Mouse (Mus musculus): ENCODE measurements around the gene Mars. TPM values are rescaled to one million over a fixed set of nuclear protein-coding genes. Genes with fewer than 3 reads are reported as not detected.

The Mars gene
- polyA plus RNA-seq, 1 experiment from 2014 or later = 103 TPM

DNA sequence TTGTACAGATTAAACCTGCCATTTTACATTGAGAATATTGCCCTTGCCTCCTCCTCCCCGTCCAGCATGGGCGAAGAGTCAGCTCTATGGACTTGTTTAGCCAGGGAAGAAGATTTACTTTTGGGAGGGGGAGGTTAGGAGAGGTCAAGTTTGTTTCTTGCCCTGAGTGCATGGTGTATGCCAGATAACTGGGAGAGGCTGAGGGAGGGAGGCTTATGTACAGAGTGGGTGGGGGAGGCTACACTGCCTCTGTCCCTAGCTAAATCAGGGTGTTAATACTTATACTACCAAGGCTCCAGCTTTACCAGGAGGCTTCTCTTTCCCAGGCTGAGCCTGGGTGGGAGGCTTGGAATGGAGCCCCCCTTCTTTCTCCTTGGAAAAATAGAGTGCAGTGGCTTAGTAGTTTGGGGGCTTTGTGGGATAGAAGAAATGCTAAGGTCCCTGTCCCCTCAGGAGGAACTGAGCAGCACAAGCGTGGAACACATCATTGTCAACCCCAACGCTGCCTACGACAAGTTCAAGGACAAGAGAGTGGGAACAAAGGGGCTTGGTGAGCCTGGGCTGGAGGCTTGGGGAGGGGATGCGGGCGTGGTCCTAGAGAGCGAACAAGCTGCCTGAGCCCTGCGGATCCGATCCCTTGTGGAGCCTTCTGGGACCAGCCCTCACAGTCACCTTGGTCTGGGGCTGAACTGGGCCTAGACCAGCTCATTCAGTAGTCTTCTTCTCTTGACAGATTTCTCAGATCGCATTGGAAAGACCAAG is 37.1 kb downstream of the Mars start:
- no peaks in the 10 kb centered on the region for H3K9me3 ChIP-seq
- no peak overlapping the region; the same call in 1 of the 2 replicates for H3K27ac ChIP-seq (replicated peaks)
- no peak overlapping the region for H3K4me2 ChIP-seq
- no peak overlapping the region for H3K9ac ChIP-seq
- H3K4me3 ChIP-seq = no peak overlapping the region
- WGBS = 89% methylated on average over 11 of the region's 11 CpGs
- H3K27me3 ChIP-seq = no peaks in the 10 kb centered on the region
- peaks cover 97% of the 10 kb centered on the region for H3K36me3 ChIP-seq
- peaks cover 18% of the 10 kb centered on the region for H3K4me1 ChIP-seq (replicated peaks)
- ATAC-seq (ENCODE audit: low read depth) = no peak

DNA sequence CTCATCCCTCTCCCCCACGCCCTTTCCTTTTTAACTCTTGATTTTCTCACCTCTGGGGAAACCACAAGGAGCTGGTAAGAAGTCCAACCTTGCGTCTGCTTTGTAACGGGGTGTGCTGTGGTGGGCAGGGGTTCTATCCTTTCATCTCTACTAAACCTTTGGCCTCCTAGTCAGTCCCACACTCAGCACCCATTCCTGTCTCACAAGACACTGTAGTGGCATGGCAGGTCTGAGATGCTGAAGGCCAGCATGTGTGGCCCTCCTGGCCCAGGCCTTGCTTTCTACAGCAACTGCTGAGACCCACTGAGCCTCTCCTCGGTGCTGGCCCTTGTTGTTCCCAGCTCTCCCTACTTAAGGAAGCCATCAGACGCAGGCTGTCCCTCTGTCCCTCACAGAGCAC is 39.2 kb downstream of the Mars start:
- H3K9me3 ChIP-seq = no peaks in the 10 kb centered on the region
- peaks cover 89% of the 10 kb centered on the region for H3K36me3 ChIP-seq
- peaks cover 39% of the 10 kb centered on the region for H3K4me1 ChIP-seq (replicated peaks)
- no peak overlapping the region for H3K4me2 ChIP-seq
- no peak overlapping the region for H3K4me3 ChIP-seq
- H3K27ac ChIP-seq (replicated peaks) = no peak overlapping the region
- no peak overlapping the region for H3K9ac ChIP-seq
- 94% methylated on average over 5 of the region's 5 CpGs for WGBS
- ATAC-seq (ENCODE audit: low read depth) = no peak
- H3K27me3 ChIP-seq = no peaks in the 10 kb centered on the region

DNA sequence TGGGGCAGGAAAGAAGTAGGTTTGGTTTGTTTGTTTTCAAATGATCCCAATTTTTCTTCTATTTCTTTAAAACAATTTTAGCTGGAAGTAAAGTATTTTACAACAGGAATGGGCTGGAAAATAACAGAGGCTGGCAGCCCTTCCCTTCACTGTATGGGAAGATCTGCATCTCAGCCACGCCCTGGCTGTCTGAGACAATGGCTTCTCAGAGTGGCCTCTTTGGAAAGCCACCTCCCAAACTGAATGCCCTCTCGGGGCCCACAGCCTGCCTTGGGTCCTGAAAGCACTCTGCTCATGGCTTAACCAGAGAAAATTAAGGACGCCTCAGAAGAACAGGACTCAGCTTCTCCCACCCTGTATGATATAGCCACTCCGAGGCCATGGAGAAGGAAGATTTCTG is 41.7 kb downstream of the Mars start:
- ATAC-seq (ENCODE audit: low read depth) = no peak
- Histone ChIP-seq H3K27ac (replicated peaks) (peak overlapping the region; percentile 52), H3K4me2 (0 out of 2 replicates have a peak overlapping the region, but pooled peaks have one; percentile 11), H3K36me3 (peaks cover 65% of the 10 kb centered on the region), H3K9ac (peak overlapping the region; percentile 27; the same call in 1 of the 2 replicates), H3K4me3 (no peak overlapping the region), H3K4me1 (replicated peaks) (peaks cover 48% of the 10 kb centered on the region), H3K27me3 (no peaks in the 10 kb centered on the region), H3K9me3 (no peaks in the 10 kb centered on the region)
- WGBS = 59% methylated on average over 4 of the region's 4 CpGs

DNA sequence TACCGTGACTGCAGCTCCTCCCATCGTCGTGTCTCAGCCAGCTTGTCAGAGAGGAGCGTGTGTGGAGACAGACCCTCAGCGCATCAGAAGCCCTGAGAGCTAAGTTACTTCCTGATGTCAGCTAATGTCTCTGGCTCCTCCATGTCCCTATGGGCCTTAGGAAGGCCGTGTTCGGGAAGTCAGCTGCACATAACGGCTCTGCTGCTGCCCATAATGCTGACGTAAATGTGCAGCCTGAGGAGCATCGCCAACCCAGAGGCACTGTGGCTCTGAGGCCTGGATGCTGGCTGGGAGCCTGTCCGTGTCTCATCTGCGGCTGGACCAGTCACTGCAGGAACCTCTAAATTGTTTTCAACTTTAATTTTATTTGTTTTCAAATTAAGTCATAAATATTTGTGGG is 42.5 kb downstream of the Mars start:
- peak overlapping the region; percentile 41 for H3K9ac ChIP-seq
- H3K4me2 ChIP-seq = peak overlapping the region; percentile 91
- 49% methylated on average over 12 of the region's 12 CpGs for WGBS

DNA sequence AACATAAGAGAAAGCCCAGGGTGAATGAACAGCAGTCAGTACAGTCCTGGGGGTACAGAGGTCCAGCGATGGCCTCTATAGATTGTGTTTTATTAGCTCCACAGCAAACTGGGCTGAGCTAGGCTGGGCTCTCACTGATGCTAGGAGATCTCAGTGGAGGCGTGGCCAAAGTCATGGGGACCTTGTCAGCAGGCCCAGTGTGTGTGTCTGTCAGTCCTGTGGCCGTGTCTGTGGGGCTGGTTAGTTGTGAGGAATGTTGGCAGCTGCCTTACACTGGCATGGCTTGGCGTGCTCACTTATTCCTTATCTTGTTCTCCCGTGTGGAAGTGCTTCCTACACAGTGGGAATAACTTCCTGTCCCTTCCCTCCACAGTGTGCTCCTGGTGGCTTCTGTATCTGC is 43.2 kb downstream of the Mars start:
- WGBS = 85% methylated on average over 5 of the region's 5 CpGs
- H3K27ac ChIP-seq (replicated peaks) = peak overlapping the region; percentile 71
- H3K27me3 ChIP-seq = peaks cover 4% of the 10 kb centered on the region
- peaks cover 51% of the 10 kb centered on the region for H3K4me1 ChIP-seq (replicated peaks)
- H3K36me3 ChIP-seq = peaks cover 50% of the 10 kb centered on the region
- peak overlapping the region; percentile 41 for H3K9ac ChIP-seq
- H3K9me3 ChIP-seq = no peaks in the 10 kb centered on the region
- ATAC-seq (ENCODE audit: low read depth) = no peak
- peak overlapping the region; percentile 91 for H3K4me2 ChIP-seq
- H3K4me3 ChIP-seq = no peak overlapping the region

More for the DNA sequence above, 42.5 kb downstream of the Mars start:
- H3K9me3 ChIP-seq = no peaks in the 10 kb centered on the region
- H3K27ac ChIP-seq (replicated peaks) = peak overlapping the region; percentile 71
- H3K27me3 ChIP-seq = peaks cover 4% of the 10 kb centered on the region
- no peak for ATAC-seq (ENCODE audit: low read depth)
- H3K4me1 ChIP-seq (replicated peaks) = peaks cover 48% of the 10 kb centered on the region
- H3K36me3 ChIP-seq = peaks cover 56% of the 10 kb centered on the region
- no peak overlapping the region for H3K4me3 ChIP-seq

DNA sequence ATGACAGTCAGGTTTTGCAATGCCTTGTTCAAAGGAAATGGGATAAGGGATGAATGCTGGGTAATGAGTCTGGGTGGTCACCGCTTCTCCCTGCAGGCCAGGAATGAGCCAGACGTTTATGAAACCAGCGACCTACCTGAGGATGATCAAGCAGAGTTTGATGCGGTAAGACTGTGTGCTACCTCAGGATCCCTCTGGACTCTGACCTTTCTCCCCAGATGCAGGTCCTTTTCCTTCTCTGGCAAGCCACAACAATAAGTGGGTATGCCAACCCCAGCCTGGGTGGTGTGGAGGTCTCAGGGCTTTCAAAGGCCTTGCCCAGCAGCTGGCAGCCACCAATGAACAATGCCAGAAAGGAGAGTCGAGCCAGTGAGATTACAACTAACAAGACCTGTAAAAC is 44.3 kb downstream of the Mars start:
- Histone ChIP-seq H3K9ac (peak overlapping the region; percentile 100), H3K4me1 (replicated peaks) (peaks cover 57% of the 10 kb centered on the region), H3K27ac (replicated peaks) (peak overlapping the region; percentile 96), H3K27me3 (peaks cover 4% of the 10 kb centered on the region), H3K4me3 (peak overlapping the region; percentile 99), H3K9me3 (no peaks in the 10 kb centered on the region), H3K4me2 (peak overlapping the region; percentile 91), H3K36me3 (peaks cover 39% of the 10 kb centered on the region)
- ATAC-seq (ENCODE audit: low read depth) = no peak
- WGBS = 76% methylated on average over 5 of the region's 5 CpGs

DNA sequence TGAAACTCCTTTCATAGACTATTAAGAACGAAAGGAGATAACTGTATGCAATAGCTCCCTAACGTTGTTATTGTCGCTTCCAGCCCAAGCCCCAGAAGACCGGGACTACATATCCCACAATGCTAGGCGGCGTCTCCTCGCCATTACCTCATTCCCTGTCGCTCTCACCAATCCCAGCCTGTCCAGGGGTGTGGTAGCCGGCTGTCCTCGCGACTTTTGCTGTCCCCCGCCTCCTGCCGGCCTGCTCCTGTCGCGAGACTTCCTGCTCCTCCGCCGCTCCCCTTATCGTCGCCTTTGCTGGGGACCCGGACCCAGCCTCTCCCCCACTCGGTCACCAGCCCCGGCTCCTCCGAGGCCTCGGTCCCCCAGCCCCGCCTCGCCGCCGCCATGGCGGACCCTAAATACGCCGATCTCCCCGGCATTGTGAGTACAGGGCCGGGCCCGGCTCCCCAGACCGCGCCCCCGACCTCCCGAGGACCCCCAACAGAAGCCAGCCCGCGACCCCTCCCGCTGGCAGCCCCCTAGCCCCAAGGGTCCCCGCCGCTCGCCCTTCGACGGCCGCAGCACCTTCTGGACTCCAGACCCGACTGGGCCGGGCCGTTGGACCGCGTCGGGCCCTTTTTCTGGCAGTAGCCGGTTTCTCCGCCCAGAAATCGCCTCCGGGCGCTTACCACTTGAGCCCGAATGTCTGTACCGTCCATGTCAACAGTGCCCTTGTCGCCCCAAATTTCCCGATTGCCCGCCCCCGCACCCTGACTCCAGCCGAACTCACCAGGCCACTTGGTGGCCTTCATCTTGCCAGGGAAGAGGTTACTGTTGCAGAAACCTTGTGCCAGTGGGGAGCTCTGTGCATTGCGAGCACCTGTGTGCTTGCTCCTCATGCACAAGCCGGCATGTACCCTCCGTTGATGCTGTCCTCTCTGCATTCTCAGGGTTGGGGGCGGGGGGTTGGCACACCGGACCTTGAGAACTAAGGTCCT is 45.2 kb downstream of the Mars start, which contains the start of gene Dctn2:
TSS of gene Dctn2 (plus strand) at position 257 of the 980 bp plus-strand sequence.
- no peaks in the 10 kb centered on the region for H3K9me3 ChIP-seq
- peak within 1 kb of the TSS; percentile 96 for H3K27ac ChIP-seq (replicated peaks)
- peaks cover 30% of the 10 kb centered on the region for H3K36me3 ChIP-seq
- peak; percentile 95 for ATAC-seq (ENCODE audit: low read depth)
- peak within 1 kb of the TSS; percentile 100 for H3K9ac ChIP-seq
- under 1% methylated on average over 70 of the region's 70 CpGs for WGBS
- H3K4me3 ChIP-seq = peak within 1 kb of the TSS; percentile 99
- H3K27me3 ChIP-seq = peaks cover 4% of the 10 kb centered on the region
- peak within 1 kb of the TSS; percentile 91 for H3K4me2 ChIP-seq
- peaks cover 62% of the 10 kb centered on the region for H3K4me1 ChIP-seq (replicated peaks)

DNA sequence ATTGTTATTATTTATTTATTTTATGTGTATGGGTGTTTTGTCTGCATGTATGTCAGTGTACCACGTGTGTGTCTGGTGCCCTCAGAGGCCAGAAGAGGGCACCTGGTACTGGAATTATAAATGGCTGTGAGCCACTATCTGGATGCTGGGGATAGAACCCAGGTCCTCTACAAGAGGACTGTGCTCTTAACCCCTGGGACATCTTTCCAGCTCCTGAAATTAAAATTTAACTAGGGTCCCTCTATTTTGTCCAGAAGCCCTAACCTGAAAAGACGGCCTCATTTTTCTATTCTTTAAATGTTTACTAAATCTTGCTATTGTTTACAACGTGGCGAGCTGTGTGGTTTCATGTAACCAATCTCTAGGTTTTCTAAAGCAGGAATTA is 45.9 kb downstream of the Mars start:
- Histone ChIP-seq H3K27me3 (peaks cover 4% of the 10 kb centered on the region), H3K4me2 (peak overlapping the region; percentile 91), H3K4me1 (replicated peaks) (peaks cover 64% of the 10 kb centered on the region), H3K36me3 (peaks cover 23% of the 10 kb centered on the region), H3K4me3 (peak overlapping the region; percentile 99), H3K27ac (replicated peaks) (peak overlapping the region; percentile 96), H3K9ac (peak overlapping the region; percentile 100; the same call in 1 of the 2 replicates), H3K9me3 (no peaks in the 10 kb centered on the region)
- 31% methylated on average over 4 of the region's 4 CpGs for WGBS
- peak; percentile 41; the same call in 1 of the 2 replicates for ATAC-seq (ENCODE audit: low read depth)

DNA sequence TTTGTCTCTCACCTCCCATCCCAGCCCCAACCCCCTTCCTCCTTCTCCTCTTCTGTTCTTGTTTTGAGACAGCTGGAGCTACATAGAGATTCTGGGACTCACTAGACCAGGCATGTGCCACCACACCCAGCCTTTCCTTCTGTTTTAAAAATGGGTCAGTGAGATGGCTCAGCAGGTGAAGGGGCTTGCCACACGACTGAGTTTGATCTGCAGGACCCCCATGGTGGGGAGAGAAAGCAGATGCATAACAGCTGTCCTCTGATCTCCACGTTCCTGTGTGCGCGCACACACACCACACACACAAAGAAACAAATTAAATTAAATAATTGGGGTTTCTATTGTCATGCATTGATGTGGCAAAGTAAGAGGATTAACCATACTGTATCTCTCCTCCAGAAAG is 46.6 kb downstream of the Mars start:
- H3K27ac ChIP-seq (replicated peaks) = no peak overlapping the region
- H3K9ac ChIP-seq = no peak overlapping the region
- no peak overlapping the region for H3K4me3 ChIP-seq
- 70% methylated on average over 4 of the region's 4 CpGs for WGBS
- peaks cover 64% of the 10 kb centered on the region for H3K4me1 ChIP-seq (replicated peaks)
- no peak overlapping the region for H3K4me2 ChIP-seq
- no peaks in the 10 kb centered on the region for H3K9me3 ChIP-seq
- H3K36me3 ChIP-seq = peaks cover 15% of the 10 kb centered on the region
- H3K27me3 ChIP-seq = peaks cover 4% of the 10 kb centered on the region
- no peak for ATAC-seq (ENCODE audit: low read depth)

DNA sequence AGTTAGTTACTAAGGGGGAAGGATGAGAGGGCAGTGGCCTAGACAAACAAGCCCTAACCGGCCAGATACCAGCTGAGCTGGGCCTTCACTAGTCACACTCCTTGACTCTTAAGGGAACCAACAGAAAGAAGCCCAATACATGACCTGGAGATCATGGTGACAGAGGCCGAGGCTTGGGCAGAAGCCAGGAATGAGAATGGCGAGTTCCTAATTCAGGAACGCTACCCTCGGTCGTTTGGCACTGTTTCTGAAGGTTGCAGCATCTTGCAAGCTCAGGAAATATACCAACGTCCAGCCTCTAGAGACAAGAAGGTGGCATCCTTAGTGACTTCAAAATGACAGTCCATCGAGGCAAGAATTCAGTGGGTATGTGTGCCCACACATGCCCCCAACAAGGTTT is 47.2 kb downstream of the Mars start:
- Histone ChIP-seq H3K9ac (no peak overlapping the region), H3K27me3 (peaks cover 4% of the 10 kb centered on the region), H3K4me2 (no peak overlapping the region), H3K27ac (replicated peaks) (no peak overlapping the region), H3K4me1 (replicated peaks) (peaks cover 65% of the 10 kb centered on the region), H3K4me3 (no peak overlapping the region), H3K9me3 (no peaks in the 10 kb centered on the region), H3K36me3 (peaks cover 14% of the 10 kb centered on the region)
- ATAC-seq (ENCODE audit: low read depth) = no peak
- 78% methylated on average over 8 of the region's 8 CpGs for WGBS

DNA sequence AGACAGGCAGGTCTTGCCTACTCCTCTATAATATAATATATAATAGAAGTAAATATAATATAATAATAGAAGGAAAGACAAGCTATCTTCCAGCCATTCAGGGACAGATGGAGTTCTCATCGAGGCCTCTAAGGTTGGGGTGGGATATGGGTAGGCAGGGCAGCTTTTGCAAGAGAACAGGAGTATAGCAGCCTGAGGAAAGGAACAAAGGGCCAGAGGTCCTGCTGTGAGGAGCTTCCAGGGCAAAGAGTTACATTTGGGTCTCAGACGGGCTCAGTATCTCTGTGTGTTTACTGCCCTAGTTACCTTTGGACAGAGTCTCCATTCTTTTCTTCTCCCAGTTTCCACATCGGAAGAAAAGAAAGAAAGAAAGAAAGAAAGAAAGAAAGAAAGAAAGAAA is 48.0 kb downstream of the Mars start:
- ATAC-seq (ENCODE audit: low read depth) = no peak
- peak overlapping the region; percentile 65 for H3K4me3 ChIP-seq
- H3K4me1 ChIP-seq (replicated peaks) = peaks cover 65% of the 10 kb centered on the region
- H3K27me3 ChIP-seq = peaks cover 4% of the 10 kb centered on the region
- 33% methylated on average over 3 of the region's 3 CpGs for WGBS
- peaks cover 8% of the 10 kb centered on the region for H3K36me3 ChIP-seq
- no peaks in the 10 kb centered on the region for H3K9me3 ChIP-seq
- peak overlapping the region; percentile 93; the same call in 1 of the 2 replicates for H3K27ac ChIP-seq (replicated peaks)
- peak overlapping the region; percentile 93 for H3K9ac ChIP-seq
- H3K4me2 ChIP-seq = peak overlapping the region; percentile 82

Data from neural tube, embryonic 13.5 days (tissue).